Mouse (Mus musculus) heart, embryonic 13.5 days (tissue): ENCODE data around the gene Cradd. TPM values are rescaled to one million over a fixed set of nuclear protein-coding genes. Genes with fewer than 3 reads are reported as not detected.
A peak's percentile ranks its signal among the peaks of the same experiment; 100 is the strongest.

ENCODE experiments used
- ATAC-seq: fragments of 200-750 bp; cut with Nextera tagmentation; 2 replicates; pipeline ENCODE4 v1.8.0; 2017; ENCODE audit warnings: moderate TSS enrichment; ENCODE audit not compliant: insufficient number of reproducible peaks, low FRiP score, low TSS enrichment; ENCODE audit errors: extremely low read depth
- H3K27ac ChIP-seq: fragments of 300-500 bp; sonication (generic); replicated peaks from 2 replicates; pipeline ENCODE4 v1.5.1; 2015; ENCODE audit warnings: moderate library complexity, mild to moderate bottlenecking, inconsistent platforms
- H3K27me3 ChIP-seq: fragments of 300-500 bp; sonication (generic); replicated peaks from 2 replicates; pipeline ENCODE4 v1.6.1; 2015; ENCODE audit warnings: mild to moderate bottlenecking, inconsistent platforms
- H3K36me3 ChIP-seq: fragments of 300-500 bp; sonication (generic); 2 replicates; pipeline ENCODE4 v1.6.1; 2015; ENCODE audit warnings: mild to moderate bottlenecking, inconsistent platforms
- H3K4me1 ChIP-seq: fragments of 300-500 bp; sonication (generic); 2 replicates; pipeline ENCODE4 v1.6.1; 2015; ENCODE audit warnings: inconsistent platforms
- H3K4me2 ChIP-seq: fragments of 300-500 bp; sonication (generic); 2 replicates; pipeline ENCODE4 v1.6.1; 2015; ENCODE audit warnings: inconsistent platforms, mild to moderate bottlenecking, moderate library complexity
- H3K4me3 ChIP-seq: fragments of 300-500 bp; sonication (generic); 2 replicates; pipeline ENCODE4 v1.5.1; 2015; ENCODE audit warnings: moderate library complexity, mild to moderate bottlenecking, inconsistent platforms
- H3K9ac ChIP-seq: fragments of 300-500 bp; sonication (generic); 2 replicates; pipeline ENCODE4 v1.6.1; 2015; ENCODE audit warnings: inconsistent platforms, mild to moderate bottlenecking, moderate library complexity
- H3K9me3 ChIP-seq: fragments of 300-500 bp; sonication (generic); 2 replicates; pipeline ENCODE4 v1.6.1; 2016; ENCODE audit warnings: inconsistent platforms
- WGBS: fragments of 180-500 bp; shearing (Covaris S2); methylation state at CpG from one replicate; pipeline ENCODE4 v1.1.7; 2015; ENCODE audit warnings: mixed read lengths; 5-methylcytosine and 5-hydroxymethylcytosine counted together
- polyA plus RNA-seq: library from polyadenylated mRNA; unstranded; fragments of >200 nt; fragmentation: Nextera tagmentation; extraction: Ambion mirVana; gene quantifications from 2 replicates; pipeline ENCODE4 v1.2.1, GENCODE M21; 2015

Cradd gene
- polyA plus RNA-seq, 1 experiment from 2014 or later = 8.6 TPM

DNA sequence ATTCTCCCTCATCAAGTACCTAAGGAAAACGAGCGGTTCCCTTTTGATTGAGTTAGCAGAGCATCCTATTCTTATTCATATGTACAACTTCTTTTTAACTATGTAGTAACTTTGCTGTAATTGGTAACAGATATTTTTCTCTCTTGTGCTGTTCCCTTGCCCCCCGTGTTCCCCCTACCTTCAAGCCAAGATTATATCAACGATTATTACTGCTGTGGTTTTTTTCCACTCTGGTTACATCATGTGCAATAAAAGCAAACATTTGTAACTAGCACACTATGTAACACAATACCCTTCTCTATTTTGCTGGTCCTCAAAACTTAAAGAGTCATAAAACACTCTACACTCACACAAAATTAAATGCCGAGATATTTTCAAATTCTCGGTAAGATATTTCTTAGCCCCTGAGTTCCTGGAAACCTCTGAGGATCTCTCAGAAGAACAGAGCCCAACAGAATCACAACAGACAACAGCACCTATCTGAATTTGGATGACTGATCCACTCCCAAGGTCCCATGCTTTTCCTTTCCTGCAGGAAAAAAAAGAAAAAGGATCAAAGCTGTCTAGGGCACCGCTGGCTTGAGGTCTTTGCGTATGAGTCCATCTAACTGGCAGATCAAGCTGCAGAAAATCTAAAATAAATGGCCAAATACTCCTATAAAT, 68.8 kb downstream of the Cradd start:
- no peak overlapping the region for H3K27ac ChIP-seq
- no peaks in the 10 kb centered on the region for H3K27me3 ChIP-seq
- no peak overlapping the region for H3K4me3 ChIP-seq
- peaks cover 16% of the 10 kb centered on the region for H3K4me1 ChIP-seq
- no peak overlapping the region for H3K9ac ChIP-seq
- no peaks in the 10 kb centered on the region for H3K9me3 ChIP-seq
- 72% methylated on average over 8 of the region's 8 CpGs for WGBS
- ATAC-seq = no peak
- no peaks in the 10 kb centered on the region for H3K36me3 ChIP-seq
- no peak overlapping the region for H3K4me2 ChIP-seq

- Histone ChIP-seq H3K4me3 (no peak overlapping the region), H3K36me3 (no peaks in the 10 kb centered on the region), H3K27ac (0 out of 2 replicates have a peak overlapping the region, but pooled peaks have one; percentile 29), H3K9me3 (no peaks in the 10 kb centered on the region), H3K4me2 (peak overlapping the region; percentile 44), H3K9ac (peak overlapping the region; percentile 64), H3K27me3 (no peaks in the 10 kb centered on the region), H3K4me1 (peaks cover 16% of the 10 kb centered on the region)
- 43% methylated on average over 13 of the region's 13 CpGs for WGBS
- no peak for ATAC-seq
Observed at GRCm38 (mm10) chr10:95254453-95255001, 69.4 kb downstream of the Cradd start.

- 65% methylated on average over 3 of the region's 3 CpGs for WGBS
- Histone ChIP-seq H3K4me1 (peaks cover 18% of the 10 kb centered on the region), H3K27ac (0 out of 2 replicates have a peak overlapping the region, but pooled peaks have one; percentile 29), H3K9me3 (no peaks in the 10 kb centered on the region), H3K4me2 (peak overlapping the region; percentile 44; the same call in 1 of the 2 replicates), H3K9ac (peak overlapping the region; percentile 64; the same call in 1 of the 2 replicates), H3K4me3 (no peak overlapping the region), H3K27me3 (no peaks in the 10 kb centered on the region), H3K36me3 (no peaks in the 10 kb centered on the region)
- ATAC-seq = no peak
Observed at GRCm38 (mm10) chr10:95254046-95254445, 69.9 kb downstream of the Cradd start.

DNA sequence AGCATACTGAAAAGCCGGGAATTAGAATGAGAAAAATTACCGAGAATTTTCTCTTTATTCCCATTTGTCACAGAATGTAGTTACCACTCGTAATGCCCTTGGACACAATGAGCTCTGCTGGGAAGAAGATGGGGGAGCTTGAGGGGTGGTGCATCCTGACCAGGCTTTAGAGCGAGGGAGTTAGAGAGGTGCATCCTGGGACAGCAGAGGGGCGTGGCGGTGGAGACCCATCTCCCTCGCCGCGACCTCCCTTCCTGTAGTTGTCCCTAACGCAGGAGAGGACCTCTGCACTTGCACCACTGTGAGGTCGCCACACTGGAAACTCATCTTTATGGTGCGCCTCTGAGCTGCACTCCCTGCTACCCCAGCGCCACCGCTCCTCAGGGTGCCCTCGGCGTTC, 72.3 kb downstream of the Cradd start:
- Histone ChIP-seq H3K36me3 (no peaks in the 10 kb centered on the region), H3K27ac (no peak overlapping the region), H3K4me1 (peaks cover 38% of the 10 kb centered on the region), H3K4me2 (no peak overlapping the region), H3K9ac (no peak overlapping the region), H3K9me3 (no peaks in the 10 kb centered on the region), H3K4me3 (no peak overlapping the region), H3K27me3 (no peaks in the 10 kb centered on the region)
- no peak for ATAC-seq
- 54% methylated on average over 16 of the region's 16 CpGs for WGBS

- no peaks in the 10 kb centered on the region for H3K36me3 ChIP-seq
- no peak overlapping the region for H3K4me3 ChIP-seq
- H3K27ac ChIP-seq = peak overlapping the region; percentile 57
- no peaks in the 10 kb centered on the region for H3K27me3 ChIP-seq
- H3K9ac ChIP-seq = no peak overlapping the region
- 21% methylated on average over 6 of the region's 6 CpGs for WGBS
- H3K4me2 ChIP-seq = no peak overlapping the region; the same call in 1 of the 2 replicates
- ATAC-seq = no peak
- H3K4me1 ChIP-seq = peaks cover 33% of the 10 kb centered on the region
- no peaks in the 10 kb centered on the region for H3K9me3 ChIP-seq
Observed at GRCm38 (mm10) chr10:95248362-95248761, 75.6 kb downstream of the Cradd start.

- Histone ChIP-seq H3K9me3 (no peaks in the 10 kb centered on the region), H3K27me3 (no peaks in the 10 kb centered on the region), H3K9ac (no peak overlapping the region), H3K4me2 (no peak overlapping the region), H3K36me3 (no peaks in the 10 kb centered on the region), H3K4me1 (peaks cover 33% of the 10 kb centered on the region), H3K4me3 (no peak overlapping the region), H3K27ac (no peak overlapping the region)
- WGBS = 57% methylated on average over 2 of the region's 2 CpGs
- ATAC-seq = no peak
Observed at GRCm38 (mm10) chr10:95246696-95247095, 77.2 kb downstream of the Cradd start.

GRCm38 (mm10) chr10:95245680-95245982, 78.3 kb downstream of the Cradd start:
- ATAC-seq = no peak
- Histone ChIP-seq H3K4me3 (no peak overlapping the region), H3K27me3 (no peaks in the 10 kb centered on the region), H3K9ac (no peak overlapping the region), H3K4me1 (peaks cover 33% of the 10 kb centered on the region), H3K9me3 (no peaks in the 10 kb centered on the region), H3K4me2 (no peak overlapping the region), H3K27ac (no peak overlapping the region), H3K36me3 (no peaks in the 10 kb centered on the region)
- WGBS = 38% methylated on average over 2 of the region's 2 CpGs

DNA sequence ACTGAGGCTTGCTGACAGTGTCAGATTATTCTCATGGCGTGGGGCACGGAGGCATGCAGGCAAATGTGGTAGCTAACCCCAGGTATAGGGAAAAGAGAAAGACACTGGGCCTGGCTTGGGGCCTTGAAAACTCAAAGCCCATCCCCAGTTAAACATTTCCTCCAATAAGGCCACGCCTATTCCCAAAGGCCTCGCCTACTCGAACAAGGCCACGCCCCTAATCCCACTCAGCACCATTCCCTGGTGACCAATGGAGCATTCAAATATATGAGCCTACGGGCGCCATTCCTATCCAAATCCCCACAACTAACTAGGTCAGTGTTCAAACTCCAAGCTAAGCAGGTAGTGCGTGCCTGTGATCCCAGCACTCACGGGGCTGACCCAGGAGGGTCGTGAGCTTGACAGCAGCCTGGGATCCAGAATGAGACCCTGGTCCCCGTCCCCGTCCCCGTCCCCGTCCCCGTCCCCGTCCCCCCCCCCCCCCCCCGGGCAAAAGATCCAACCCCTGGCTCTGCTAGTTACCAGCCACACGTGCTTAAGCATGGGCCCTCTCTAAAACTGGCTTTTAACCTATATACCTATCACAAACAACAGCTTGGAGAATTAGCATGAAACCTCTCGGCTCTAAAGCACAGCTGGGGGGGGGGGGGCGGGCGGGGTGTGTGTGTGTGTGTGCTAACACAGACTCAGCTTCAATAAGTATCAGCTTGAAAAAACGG, 78.8 kb downstream of the Cradd start:
- Histone ChIP-seq H3K27ac (no peak overlapping the region), H3K36me3 (no peaks in the 10 kb centered on the region), H3K9ac (no peak overlapping the region), H3K4me1 (peaks cover 33% of the 10 kb centered on the region), H3K9me3 (no peaks in the 10 kb centered on the region), H3K4me2 (no peak overlapping the region), H3K4me3 (no peak overlapping the region), H3K27me3 (no peaks in the 10 kb centered on the region)
- 48% methylated on average over 20 of the region's 23 CpGs for whole genome bisulfite sequencing
- no peak for ATAC-seq

DNA sequence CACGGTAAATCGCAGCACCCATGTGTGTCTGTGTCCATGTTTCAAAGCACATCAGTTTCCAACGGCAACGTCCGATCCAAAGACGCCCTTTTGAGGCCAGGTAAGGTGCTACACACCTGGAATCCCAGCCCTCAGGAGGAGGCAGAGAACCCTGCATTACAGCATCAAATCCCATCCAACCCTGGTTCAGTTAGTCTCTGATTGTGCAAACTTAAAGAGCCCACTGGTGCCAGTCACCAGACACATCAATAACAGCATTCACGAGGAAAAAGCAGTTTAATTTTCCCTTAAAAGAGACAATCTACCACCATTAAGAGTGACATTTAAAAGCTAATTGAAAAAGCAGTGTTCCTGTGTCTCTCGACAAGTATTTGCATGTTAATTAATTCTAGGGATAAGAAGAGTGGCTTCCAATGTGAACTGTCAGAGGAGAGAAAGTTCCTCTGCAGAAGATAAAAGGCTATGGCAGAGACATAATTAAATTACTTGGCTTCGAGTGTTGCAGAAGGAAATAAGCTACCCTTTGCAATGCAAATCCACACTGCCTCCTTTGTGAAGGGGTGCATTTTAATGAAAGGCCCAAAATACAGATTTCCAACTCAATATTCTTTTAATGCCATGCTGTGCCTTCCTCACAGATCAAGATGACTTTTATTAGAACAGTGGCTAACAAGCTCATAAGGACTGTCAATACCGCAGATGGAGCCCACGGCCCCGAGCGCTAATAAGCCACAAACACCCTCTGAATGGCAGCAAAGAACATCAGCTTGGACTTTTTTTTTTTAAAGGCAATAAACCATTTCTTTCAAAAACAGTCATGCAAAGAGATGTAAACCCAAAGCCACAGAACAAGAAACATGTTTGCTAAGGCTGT, 84.5 kb downstream of the Cradd start:
- Histone ChIP-seq H3K4me2 (no peak overlapping the region), H3K27me3 (no peaks in the 10 kb centered on the region), H3K36me3 (no peaks in the 10 kb centered on the region), H3K4me1 (peaks cover 26% of the 10 kb centered on the region), H3K4me3 (no peak overlapping the region), H3K27ac (no peak overlapping the region), H3K9me3 (no peaks in the 10 kb centered on the region), H3K9ac (no peak overlapping the region)
- no peak for ATAC-seq
- WGBS = 68% methylated on average over 13 of the region's 13 CpGs

- Histone ChIP-seq H3K4me1 (peaks cover 28% of the 10 kb centered on the region), H3K4me3 (no peak overlapping the region), H3K27me3 (no peaks in the 10 kb centered on the region), H3K27ac (no peak overlapping the region), H3K9ac (no peak overlapping the region), H3K4me2 (no peak overlapping the region), H3K9me3 (no peaks in the 10 kb centered on the region), H3K36me3 (no peaks in the 10 kb centered on the region)
- WGBS = 86% methylated on average over 2 of the region's 2 CpGs
- ATAC-seq = no peak
Observed at GRCm38 (mm10) chr10:95238667-95239066, 85.3 kb downstream of the Cradd start.

DNA sequence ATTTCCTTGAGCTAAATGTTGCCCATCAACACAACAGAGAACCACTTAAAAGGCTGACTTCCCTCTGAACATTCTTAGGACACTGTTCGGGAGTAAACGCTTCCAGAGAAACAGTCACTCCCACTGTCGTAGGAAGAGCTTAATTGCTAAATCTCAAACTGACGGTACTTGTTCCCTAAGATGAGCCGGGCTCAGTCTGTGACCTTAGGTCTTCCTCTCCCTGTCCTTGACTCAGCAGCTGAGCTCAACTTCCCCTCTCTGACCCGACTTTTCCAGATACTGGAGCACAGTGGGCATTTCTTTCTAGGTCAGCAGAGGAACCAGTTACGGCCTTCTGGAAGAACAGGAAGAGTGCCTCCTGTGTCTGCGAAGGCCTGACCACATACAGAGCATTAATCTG, 87.7 kb downstream of the Cradd start:
- no peak overlapping the region for H3K4me2 ChIP-seq
- H3K27me3 ChIP-seq = no peaks in the 10 kb centered on the region
- H3K36me3 ChIP-seq = no peaks in the 10 kb centered on the region
- H3K9me3 ChIP-seq = no peaks in the 10 kb centered on the region
- H3K9ac ChIP-seq = no peak overlapping the region
- H3K4me1 ChIP-seq = peaks cover 47% of the 10 kb centered on the region
- no peak overlapping the region for H3K27ac ChIP-seq
- 35% methylated on average over 8 of the region's 8 CpGs for WGBS
- H3K4me3 ChIP-seq = no peak overlapping the region
- no peak for ATAC-seq
